Mouse (Mus musculus) thymus, postnatal 10 days (tissue): ENCODE data around the gene Gjb3.

ENCODE experiments used
- DNase-seq, 2 experiments: peaks; one replicate each; pipeline ENCODE4 v3.0.0; 2021; ENCODE audit warnings: low spot score in 2 of 2

The Gjb3 gene

DNA sequence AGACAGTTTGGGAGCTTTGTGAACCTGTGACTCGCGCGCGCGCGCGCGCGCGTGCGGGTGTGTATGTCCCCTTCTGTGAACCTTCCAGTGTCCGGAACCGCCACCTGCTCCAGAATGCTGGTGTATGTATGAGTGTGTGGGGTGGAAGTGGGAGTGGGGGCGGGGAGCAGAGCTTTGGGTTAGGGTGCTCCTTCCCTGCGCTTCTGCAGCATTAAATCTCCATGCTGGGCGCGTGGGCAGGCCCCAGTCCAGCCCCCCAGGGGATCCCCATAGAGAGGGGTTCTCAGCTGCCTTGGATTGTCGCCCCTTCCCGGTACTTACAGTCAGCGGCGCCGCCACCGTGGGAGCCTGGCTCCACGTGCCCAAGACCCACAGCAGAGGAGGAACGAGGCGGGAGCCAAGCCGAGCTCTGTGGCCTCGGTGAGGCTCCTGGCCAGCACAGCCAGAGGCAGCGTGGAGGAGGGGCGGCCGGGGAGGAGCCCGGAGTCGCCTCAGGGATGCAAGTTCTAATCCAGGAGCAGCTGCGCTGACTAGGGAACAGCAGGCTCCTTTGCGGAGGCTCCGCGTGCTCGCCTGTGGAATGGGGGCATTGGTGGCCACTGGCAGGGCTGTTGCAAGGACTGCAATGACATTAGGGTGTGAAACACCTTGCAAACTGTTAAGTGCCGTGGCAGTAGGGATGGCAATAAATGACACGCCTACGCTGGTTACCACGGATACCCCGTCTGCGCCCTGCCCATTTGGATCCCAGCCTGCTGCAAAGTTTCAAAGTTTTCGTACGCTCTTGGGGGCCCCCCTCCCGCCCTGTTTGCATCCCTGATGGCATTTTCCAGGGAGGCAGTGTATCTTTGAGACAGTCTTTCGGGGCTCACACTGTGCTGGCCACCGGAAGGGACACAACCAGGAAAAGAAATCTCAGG, at the start of gene Gjb3:
Gene Gjb3, minus strand, starts transcription at position 664 of the 920 bp plus-strand sequence.
- no peak for DNase-seq

DNA sequence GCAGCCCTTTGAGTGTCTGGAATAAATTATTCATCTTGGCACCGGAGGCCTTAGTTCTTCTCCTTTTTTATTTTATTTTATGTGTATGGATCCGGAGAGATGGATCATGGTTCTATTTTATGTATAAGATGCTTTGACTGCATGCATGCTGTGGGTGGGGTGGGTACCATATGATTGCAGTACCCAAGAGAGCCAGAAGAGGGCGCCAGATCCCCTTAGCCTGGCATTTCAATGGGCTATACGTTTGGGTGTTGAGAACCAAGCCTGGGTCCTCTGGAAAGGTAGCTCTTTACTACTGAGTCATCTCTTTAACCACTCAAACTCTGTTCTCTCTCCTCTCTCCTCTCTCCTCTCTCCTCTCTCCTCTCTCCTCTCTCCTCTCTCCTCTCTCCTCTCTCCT, 46.7 kb upstream of the Gjb3 start:
- peak in 1 of 2 experiments; percentile 32 for DNase-seq

DNA sequence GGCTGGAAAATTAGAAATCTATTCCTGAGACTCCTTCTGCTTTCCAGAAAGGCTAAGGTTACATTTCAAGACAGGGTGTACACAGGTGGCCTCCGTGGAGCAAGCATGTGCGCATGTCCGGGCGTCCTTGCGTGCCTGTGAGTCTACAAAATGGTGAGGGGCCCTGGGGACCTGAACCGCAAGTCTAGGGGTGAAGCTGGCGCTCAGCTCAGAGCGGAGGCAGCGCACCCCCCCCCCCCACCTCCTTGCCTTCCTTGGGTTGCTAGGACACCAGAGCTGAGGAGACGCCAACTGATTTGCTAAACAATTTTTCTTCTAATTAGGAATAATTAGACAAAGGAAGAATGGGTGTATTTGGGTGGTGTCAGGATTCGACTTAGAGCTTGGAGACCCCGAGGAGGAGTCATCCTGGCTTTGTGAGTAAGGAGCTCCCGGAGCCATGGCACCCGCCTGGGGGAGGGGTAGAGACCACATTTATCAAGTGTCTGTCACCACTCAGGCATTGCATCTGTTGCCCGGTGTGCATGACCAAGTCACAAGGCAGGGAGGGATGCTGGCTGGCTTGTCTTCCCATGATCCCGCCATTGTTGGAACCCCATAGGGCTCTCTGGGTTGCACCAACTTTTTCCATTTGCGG, 45.0 kb upstream of the Gjb3 start:
- DNase-seq = no peak

DNA sequence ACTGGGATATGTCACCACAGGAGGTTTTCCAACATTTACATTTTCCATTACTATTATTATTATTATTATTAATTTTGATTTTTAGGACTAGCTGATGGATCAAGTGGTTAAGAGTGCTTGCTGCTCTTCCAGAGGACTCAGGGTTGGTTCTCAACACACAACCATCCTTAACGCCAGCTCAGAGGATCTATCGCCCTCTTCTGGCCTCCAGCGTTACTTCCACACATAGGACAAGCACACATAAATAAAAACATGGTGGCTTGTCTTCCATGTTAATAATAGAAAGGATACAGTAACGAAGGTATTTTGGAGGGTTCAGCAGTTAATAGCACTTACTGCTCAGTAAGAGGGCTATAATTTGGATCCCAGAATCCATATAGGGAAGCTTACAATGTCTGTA, 44.0 kb upstream of the Gjb3 start:
- DNase-seq = no peak

DNA sequence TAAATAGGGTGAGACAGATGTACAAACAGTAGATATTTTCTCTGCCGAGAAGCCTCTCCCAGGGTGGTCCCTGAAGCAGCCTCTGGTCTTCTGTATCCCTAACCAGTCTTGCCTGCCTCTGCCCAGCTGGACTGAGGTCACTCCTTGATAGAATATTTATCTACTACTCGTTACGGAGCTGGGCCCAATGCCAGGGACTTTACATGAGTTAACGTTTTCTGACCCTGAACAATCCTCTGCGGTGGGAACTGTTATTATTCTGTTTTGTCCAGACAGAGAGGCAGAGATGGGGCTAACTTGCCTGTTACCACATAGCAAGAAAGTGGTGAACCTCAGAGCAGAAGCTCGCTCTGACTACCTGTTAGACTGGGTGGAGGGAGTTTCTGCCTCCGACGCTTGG, 42.8 kb upstream of the Gjb3 start:
- no peak for DNase-seq

DNA sequence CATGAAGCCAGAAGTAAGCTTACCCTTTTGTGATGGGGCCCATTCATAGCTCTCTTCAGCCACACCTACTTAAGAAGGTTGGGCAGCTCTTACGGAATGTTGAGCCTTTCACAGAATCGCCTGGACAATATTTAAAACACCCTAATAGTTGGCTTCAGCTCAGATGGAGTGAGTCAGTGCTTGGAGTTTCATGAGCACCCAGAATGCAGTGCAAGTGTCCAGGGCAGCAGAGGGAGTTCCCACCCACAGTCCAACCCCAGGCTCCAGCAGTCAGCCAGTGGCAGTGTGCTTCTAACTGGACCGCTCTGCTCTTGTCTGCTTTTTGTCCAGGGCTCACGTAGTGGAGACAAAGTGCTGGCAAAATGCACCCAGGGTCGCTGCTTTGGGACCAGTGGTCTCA, 40.9 kb upstream of the Gjb3 start:
- no peak for DNase-seq

DNA sequence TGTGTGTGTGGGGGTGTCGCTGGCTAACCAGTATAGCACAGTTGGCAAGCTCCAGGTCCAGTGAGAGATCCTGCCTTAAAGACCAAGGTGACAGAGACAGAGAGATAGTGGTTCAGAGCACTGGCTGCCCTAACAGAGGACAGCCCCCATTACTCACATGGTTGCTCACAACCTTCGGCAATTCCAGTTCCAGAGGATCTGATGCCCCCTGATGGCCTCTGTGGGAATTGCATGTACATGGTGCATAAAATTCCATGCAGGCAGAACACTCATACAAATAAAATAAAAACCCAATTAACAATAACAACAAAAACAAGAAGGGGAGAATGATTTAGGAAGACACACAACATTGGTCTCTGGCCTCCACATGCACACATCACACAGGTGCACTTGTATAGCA, 39.8 kb upstream of the Gjb3 start:
- peak in 1 of 2 experiments; percentile 8 for DNase-seq

DNA sequence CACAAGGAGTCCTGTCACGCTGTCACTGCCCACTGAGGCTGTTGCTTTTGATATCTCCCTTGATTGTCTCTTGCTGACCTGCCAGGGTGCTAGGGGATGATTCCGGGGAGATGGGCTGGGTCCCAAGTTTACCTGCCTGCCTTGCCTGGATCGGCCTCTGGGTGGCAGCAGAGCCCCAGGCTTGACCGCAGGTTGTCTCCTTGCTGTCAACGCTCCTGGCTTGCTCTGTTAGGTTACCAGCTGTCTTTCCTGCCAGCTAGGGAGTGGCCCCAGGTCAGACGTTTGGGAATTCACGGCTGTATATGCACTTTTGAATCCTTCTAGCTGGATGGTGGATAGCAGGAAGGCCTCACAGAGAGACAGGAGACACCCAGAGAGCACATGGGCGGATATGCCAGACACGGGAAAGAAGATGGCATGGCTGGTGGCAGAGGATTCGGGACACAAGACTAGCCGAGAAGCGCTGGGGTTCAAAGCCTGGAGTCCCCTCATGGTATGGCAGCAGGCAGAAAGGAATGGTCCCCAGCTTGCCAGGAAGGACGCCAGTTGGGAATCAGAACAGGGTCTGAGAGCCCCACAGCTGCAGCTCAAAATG, 37.8 kb upstream of the Gjb3 start:
- peak in 1 of 2 experiments; percentile 62 for DNase-seq

DNA sequence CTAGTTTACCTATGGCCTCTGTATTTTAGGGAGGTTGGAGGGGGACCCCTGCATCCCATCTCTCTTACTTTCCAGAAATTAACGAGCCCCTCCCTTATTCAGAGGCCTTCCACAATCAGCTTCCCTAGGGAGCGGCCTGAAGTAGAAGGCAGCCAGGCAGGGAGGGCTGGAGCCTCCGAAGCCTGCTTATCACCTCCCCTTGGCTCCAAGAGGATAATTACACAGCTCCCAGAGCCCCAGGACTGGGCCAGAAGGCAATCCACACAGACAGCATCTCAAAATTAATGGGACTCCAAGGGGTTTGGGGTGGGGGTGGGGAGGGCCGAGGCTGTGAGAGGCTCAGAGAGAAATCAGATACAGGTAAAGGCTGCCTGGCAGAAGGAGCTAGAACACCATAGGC, 35.2 kb upstream of the Gjb3 start:
- no peak for DNase-seq

DNA sequence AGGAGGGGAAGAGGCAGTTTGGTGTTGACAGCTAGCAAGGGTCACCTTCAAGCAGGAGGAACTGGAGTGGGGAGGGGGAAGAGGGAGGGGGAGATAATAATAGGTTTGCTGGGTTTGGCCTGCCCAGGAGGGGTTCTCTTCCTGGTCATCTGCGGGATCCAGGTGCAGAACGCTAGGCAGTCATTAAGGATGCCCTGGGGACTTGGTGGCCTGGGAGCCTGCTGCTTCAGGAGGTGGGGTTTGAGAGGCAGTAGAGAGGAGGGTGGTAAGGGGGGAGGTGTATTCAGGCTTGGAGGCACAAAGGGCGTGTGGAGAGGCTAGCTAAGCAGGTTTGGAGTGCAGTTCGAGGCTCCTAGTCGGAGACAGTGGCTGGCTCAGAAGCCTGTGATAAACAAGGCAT, 34.8 kb upstream of the Gjb3 start:
- DNase-seq = no peak

DNA sequence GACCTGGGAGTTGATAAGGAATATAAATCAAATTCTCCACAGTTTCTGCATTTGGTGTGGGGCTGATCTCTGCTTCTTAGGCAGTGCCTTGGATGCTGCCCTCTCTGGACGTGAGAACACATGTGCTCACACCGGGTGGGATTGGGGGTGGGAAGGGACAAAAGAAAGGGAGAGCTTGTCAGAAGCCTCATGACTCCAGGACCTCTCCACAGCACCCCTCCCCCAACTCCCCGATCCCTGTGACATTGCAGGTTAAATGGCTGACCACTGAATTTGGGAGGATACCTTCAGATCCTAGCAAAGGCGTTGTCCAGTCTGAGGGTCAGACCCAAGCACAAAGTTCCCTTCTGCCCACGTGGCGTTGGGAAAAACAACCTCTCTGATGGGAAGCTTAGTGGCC, 33.8 kb upstream of the Gjb3 start:
- no peak for DNase-seq

DNA sequence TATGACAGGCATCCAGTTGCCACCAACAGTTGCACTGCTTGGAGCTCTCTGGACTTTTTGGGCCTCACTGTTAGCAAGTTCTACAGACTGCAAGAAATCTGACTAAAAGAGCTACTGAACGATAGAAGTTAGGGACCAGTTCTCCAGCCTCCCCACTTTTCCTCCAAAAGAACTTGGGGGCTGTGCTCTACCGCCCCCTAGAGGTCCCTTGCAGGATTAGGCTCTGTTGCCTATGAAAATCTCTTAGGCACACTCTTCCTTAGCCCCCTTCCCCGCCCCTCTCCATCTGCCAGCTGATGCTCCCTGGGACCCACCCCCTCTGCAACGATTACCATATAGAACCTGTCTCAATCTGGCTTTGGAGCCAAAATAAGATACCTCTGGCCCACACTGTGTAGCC, 32.7 kb upstream of the Gjb3 start:
- DNase-seq = peak in 1 of 2 experiments; percentile 5

DNA sequence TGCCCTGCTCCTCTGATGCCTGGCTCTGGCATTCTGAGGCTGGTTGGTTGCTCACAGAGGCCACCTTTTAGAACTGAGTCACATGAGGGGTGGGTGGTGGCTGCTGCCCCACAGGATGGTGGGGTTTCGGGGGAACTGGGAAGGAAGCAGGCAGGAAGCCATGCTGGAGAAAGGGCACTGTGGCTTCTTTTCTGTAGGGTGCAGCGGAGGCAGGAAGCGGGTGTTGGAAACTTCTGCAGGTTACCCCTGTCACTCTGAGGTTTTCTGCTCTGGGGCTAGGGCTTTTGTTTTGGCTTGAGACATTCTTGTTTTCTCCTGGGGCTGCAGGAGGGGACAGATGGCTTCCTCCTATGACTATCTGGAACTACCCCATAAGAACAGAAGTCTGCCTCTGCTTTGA, 31.9 kb upstream of the Gjb3 start:
- no peak for DNase-seq

DNA sequence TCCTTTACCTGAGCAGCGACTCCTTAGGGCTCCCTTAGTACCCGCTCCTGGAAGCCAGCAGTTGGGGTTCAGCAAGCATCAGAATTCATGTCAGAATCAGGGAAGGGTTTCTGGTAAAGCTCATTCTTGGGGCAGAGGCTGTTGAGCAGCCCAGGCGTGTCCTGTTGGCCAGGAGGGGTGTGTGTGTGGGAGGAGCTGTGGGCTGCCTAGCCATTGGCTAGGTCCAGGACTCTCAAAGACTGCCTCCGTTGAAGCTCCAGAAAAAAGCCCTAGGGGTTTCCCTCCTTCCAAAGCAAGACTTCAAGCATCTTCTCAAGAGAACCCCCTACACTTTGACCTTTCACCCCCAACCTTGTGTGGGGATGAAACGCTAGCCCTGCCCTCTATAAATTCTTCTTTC, 27.4 kb upstream of the Gjb3 start, which contains the start of gene Gjb5:
Gene Gjb5, minus strand, starts transcription at position 164 of the 400 bp plus-strand sequence.
- DNase-seq = no peak

DNA sequence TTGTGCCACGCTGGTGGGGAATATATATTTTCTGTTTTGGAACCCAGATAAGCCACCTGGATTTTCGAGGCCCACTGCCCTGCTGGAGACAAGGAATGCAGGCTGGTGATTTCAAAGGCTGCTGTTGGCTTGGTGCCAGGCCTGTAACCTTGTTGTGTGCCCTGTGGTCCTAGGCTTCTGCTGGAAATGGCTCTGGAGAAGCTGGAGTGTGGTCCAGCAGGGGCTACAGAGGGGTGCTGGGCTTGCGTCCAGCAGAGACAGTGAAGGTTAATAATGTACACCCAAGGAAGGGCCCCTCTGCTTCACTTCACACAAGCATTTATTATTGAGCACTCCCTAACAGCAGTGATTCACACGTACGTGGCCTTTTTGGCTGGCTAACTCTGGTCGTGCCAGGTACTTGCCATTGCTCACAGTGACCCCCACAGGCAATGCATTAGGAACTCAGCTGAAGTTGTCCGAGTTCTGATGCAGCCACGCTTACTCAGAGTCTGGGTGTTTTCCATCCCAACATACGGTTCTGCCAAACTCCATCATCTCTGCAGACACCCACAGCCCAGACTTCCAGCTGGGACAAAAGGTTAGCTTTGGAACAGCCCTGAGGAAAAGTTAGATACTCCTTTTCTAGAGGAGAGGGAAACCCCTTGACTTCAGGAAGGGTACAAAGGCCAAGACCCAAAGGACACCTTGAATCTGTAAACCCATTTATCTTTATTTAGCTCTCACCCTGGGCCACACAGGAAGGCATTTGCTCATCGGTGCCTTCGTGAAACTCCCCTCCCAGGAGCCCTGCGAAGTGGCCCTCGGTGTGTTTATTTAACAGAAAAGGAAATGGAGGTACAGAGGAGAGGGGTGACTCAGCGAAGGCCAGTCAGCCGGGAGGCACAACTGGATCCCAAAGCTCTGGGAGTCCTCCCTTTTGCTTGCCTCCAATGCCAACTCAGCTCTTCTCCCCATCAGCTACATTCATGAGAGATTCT, 24.2 kb upstream of the Gjb3 start:
- no peak for DNase-seq

DNA sequence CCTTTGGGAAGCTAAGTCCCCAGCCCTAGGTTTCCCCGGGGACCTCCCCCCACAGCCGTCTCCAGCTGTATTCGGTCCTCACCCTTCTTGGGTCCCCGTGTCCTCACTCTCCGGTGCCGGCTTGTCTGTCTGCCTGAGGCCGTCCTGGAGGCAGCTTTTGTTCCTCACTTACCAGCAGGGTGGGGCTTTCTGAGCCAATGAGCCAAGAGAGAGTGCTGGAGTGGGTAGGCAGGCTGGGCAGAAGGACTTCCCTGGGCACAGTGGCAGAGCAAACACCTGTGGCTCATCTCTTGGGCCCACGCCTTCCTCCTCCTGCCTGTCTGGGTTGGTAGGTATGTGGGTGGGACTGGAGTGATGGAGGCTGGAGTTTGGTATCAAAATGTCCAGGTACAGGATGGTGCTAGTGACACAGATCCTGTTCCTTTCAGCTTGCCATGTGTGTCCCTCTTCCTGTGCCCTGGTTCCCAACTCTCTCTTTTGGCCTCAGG, 23.4 kb upstream of the Gjb3 start, which contains the start of gene Gjb4:
Gene Gjb4, minus strand, starts transcription at position 131 of the 488 bp plus-strand sequence.
- DNase-seq = no peak

DNA sequence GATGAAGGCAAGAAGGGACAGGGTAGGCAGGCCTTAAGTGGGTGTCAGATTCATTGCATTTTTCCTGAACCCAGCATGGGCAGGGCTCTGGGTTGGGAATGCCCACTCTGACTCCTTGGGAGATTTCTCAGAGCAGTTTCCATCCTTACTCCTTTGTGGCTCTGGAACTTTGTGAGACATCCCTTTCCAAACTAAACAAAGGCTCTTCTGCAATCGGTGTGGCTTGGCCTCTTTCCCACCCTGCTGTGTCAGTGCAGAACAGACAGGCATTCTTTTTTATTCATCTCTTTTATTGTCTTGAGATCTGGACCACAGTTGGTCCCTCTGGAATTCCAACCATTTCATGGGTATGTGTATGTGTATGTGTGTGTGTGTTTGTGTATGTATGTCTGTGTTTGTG, 21.9 kb upstream of the Gjb3 start:
- no peak for DNase-seq

DNA sequence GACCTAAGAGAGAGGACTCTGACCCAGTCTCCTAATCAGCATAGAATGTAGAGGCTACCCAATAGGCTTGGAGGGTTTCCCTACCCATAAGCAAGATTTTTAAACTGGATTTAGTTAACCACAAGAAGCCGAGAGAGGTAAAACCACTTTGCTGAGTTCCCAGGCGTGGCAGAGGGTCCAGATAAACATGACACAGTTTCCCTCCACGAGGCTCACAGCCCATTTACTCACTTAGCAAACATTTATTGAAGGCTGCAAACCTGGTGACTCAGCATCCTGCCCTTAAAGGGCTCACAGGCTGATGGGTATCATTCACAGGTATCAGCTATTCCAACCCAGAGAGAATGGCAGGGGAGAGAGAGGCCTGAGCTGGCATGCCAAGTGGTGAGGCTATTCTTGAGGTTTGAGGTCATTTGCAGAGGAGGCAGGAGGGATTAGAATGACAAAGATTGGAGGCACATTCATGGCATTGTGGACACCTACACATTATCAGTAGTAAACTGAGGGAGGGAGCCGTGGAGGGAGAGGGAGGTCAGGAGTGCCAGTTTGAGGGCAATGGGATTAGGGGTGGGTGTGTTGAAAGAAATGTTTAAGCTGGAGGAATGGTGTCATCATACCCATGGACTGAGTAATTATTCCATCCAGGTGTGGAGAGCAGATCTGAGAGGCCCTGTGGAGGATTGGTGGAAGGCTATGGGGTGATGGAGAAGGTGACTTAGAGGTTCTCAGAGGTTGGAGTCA, 19.1 kb upstream of the Gjb3 start:
- DNase-seq = no peak

DNA sequence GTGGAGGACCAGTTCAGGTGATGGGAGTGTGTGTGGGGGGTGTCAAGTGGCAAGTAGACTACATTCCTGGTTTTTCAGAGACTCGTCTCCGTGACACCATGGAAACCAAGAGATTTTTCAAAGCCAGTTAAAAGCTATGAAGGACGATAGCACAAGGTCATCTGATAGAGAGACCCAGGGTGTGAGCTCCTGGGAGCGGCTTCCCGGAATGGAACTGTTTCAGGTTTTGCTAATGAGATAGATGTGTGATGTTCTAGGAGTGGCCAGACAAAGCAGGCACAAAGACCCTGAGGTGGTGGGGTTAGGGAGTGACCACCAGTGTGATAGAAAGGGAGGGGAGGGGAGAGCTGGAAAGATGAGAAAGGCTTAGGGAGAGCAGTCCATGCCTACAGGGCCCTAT, 14.4 kb upstream of the Gjb3 start:
- DNase-seq = no peak

DNA sequence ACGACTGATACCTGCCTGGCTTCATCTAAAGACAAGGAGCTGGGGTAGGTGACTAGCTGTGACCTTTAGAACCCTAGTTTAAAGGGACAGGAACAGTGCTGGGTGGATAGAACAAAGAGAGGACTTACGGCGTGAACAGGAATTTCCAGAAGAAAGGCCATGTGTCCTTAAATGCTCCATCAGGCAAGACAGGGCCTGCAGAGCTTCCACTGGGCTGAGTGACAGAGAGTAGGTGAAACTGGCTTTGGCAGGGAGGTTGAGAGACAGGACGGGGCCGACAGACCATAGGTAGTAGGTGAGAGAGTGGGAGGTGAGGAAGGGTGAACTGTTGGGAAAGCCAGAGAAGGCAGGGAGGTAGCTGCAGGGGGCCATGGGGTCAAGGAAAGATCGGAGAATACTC, 10.7 kb upstream of the Gjb3 start:
- no peak for DNase-seq

DNA sequence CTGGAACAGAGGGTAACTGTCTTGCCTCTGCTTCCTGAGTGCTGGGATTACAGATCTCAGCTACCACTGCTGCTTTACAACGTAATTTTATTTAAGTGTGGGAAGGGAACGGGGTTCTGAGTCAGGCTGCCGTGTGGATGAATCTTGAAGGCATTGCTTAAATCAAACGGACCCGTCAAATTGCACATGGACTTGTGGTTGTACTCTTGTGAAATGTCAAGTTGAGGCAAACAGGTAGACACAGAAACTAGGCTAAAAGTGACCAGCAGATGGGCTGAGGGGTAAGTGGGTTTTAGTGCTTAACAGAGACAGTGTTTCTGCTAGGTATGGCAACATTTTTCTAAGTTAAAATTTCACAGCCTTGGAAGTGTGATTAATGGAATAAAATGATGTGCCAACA, 7.0 kb upstream of the Gjb3 start:
- DNase-seq = no peak
